Mouse (Mus musculus) megakaryocyte, embryonic 14.5 days (primary cell): Measurements from ENCODE around the gene Cyp2d9.
"Not testable (repeated sequence)": the region's sequence is repeated elsewhere in the genome, so short reads cannot be mapped to it uniquely, and the experiment has no call there.

ENCODE experiments used
- FLI1 ChIP-seq: IDR thresholded peaks from 2 replicates; pipeline ENCODE4 v1.6.1; 2012; ENCODE audit warnings: low read length, inconsistent platforms, mixed read lengths
- GATA1 ChIP-seq: IDR thresholded peaks from 3 replicates; pipeline ENCODE4 v1.6.1; 2012; ENCODE audit warnings: mixed read lengths, low read length, inconsistent platforms, borderline replicate concordance

GRCm38 (mm10) chr15:82459266-82459665, 26.0 kb downstream of the Cyp2d9 start:
- not testable (repeated sequence) for TF ChIP-seq GATA1, FLI1
